Mouse (Mus musculus) heart, postnatal 14 days (tissue): ENCODE results near the gene Olfr126. TPM values are rescaled to one million over a fixed set of nuclear protein-coding genes. Genes with fewer than 3 reads are reported as not detected.

Experiments used
- DNase-seq, 2 experiments: peaks; one replicate each; pipeline ENCODE4 v3.0.0; 2021 to 2022
- intact Hi-C: fragments of 180-260 bp; cut with DNase I; formaldehyde crosslinking; loops from one replicate; pipeline ENCODE4 v1.15.1; 2025
- long read RNA-seq, 2 experiments: library from polyadenylated mRNA; stranded (forward); transcript quantifications; one replicate each; pipeline ENCODE4 v2.0.0; 2021
- total RNA-seq, 2 experiments: library from RNA; stranded (reverse); gene quantifications; 2 replicates each; pipeline ENCODE4 v1.2.3; 2021

The Olfr126 gene
- not detected for total RNA-seq
- long read RNA-seq, experiment 1, result 0 reads
- long read RNA-seq, experiment 2, result 0 reads

- intact Hi-C loops, result no loop called here
- no peak for DNase-seq
Observed at GRCm38 (mm10) chr17:37847183-37847582, at the start of gene Olfr126. Gene Olfr126 (plus strand): TSS chr17:37847483.

- intact Hi-C loops, result no loop called here
- no peak for DNase-seq
Observed at GRCm38 (mm10) chr17:37799588-37799987, 47.7 kb upstream of the Olfr126 start, which contains the start of gene Olfr124. Gene Olfr124 (plus strand): TSS chr17:37799888.

GRCm38 (mm10) chr17:37832649-37833048 lies 14.6 kb upstream of the Olfr126 start, which contains the start of gene Olfr125:
Gene Olfr125 (plus strand): TSS chr17:37832949.
- no peak for DNase-seq
- intact Hi-C loops, result no loop called here

GRCm38 (mm10) chr17:37863901-37864300 lies 16.6 kb downstream of the Olfr126 start:
- intact Hi-C loops, result no loop called here
- DNase-seq, result no peak

GRCm38 (mm10) chr17:37869676-37870205 lies 22.5 kb downstream of the Olfr126 start:
- DNase-seq, result no peak
- intact Hi-C loops, result no loop called here

GRCm38 (mm10) chr17:37873830-37874229 lies 26.5 kb downstream of the Olfr126 start:
- intact Hi-C loops, result no loop called here
- DNase-seq, result no peak

GRCm38 (mm10) chr17:37900137-37900536 lies 52.9 kb downstream of the Olfr126 start, which contains the start of gene Olfr127:
Gene Olfr127 (plus strand): TSS chr17:37900437.
- intact Hi-C loops, result no loop called here
- DNase-seq, result no peak

Other genes starting within 250 kb of the Olfr126 start
- gene Olfr115, start 220.4 kb upstream of the Olfr126 start, total RNA-seq, result not detected
- not detected for gene Olfr116, start 220.3 kb upstream of the Olfr126 start, total RNA-seq
- gene Olfr117, start 183.7 kb upstream of the Olfr126 start, total RNA-seq, result not detected
- not detected for gene Olfr118, start 180.5 kb upstream of the Olfr126 start, total RNA-seq
- gene Olfr119, start 150.9 kb upstream of the Olfr126 start, total RNA-seq, result not detected
- not detected for gene Olfr120, start 125.7 kb upstream of the Olfr126 start, total RNA-seq
- gene Olfr121, start 98.6 kb upstream of the Olfr126 start, total RNA-seq, result not detected
- not detected for gene Olfr122, start 78.9 kb upstream of the Olfr126 start, total RNA-seq
- gene Olfr123, start 54.0 kb upstream of the Olfr126 start, total RNA-seq, result not detected
- not detected for gene Olfr124, start 47.6 kb upstream of the Olfr126 start, total RNA-seq
- gene Olfr125, start 14.5 kb upstream of the Olfr126 start, total RNA-seq, result not detected
- not detected for gene Olfr127, start 53.0 kb downstream of the Olfr126 start, total RNA-seq
- not detected for gene Olfr128, start 73.1 kb downstream of the Olfr126 start, total RNA-seq
- not detected for gene Olfr761, start 105.6 kb downstream of the Olfr126 start, total RNA-seq
- gene Olfr129, start 212.6 kb downstream of the Olfr126 start, total RNA-seq, result not detected
- not detected for gene Olfr130, start 216.4 kb downstream of the Olfr126 start, total RNA-seq
- gene Olfr131, start 241.2 kb downstream of the Olfr126 start, total RNA-seq, result not detected